Mouse (Mus musculus) mesoderm, embryonic 11.5 days (tissue): ENCODE measurements around the gene Wasf2.
A peak's percentile ranks its signal among the peaks of the same experiment; 100 is the strongest.
"Not testable (repeated sequence)": the region's sequence is repeated elsewhere in the genome, so short reads cannot be mapped to it uniquely, and the experiment has no call there.

Experiments
- DNase-seq: peaks from one replicate; pipeline ENCODE4 v3.0.0-alpha.2; 2012; ENCODE audit warnings: low read depth, low spot score

The Wasf2 gene

GRCm38 (mm10) chr4:133129931-133130889 is at the start of gene Wasf2:
Gene Wasf2, plus strand, starts transcription at chr4:133130505.
- DNase-seq = peak; percentile 95

- no peak for DNase-seq
These were observed 49.4 kb upstream of the Wasf2 start for GRCm38 (mm10) chr4:133080862-133081261.

- no peak for DNase-seq
These were observed 48.0 kb upstream of the Wasf2 start for GRCm38 (mm10) chr4:133082216-133082773.

GRCm38 (mm10) chr4:133083991-133084861 is 46.1 kb upstream of the Wasf2 start:
- no peak for DNase-seq

GRCm38 (mm10) chr4:133085011-133085782 is 45.1 kb upstream of the Wasf2 start:
- DNase-seq = peak; percentile 64

- DNase-seq = peak; percentile 51
These were observed 44.4 kb upstream of the Wasf2 start for GRCm38 (mm10) chr4:133085783-133086342.

GRCm38 (mm10) chr4:133087177-133087714 is 43.1 kb upstream of the Wasf2 start:
- no peak for DNase-seq

GRCm38 (mm10) chr4:133087835-133088234 is 42.5 kb upstream of the Wasf2 start:
- no peak for DNase-seq

GRCm38 (mm10) chr4:133089319-133089718 is 41.0 kb upstream of the Wasf2 start:
- DNase-seq = no peak

GRCm38 (mm10) chr4:133089802-133090201 is 40.5 kb upstream of the Wasf2 start:
- no peak for DNase-seq

GRCm38 (mm10) chr4:133090276-133090719 is 40.0 kb upstream of the Wasf2 start:
- no peak for DNase-seq

GRCm38 (mm10) chr4:133090720-133091458 is 39.4 kb upstream of the Wasf2 start:
- no peak for DNase-seq

- DNase-seq = no peak
These were observed 38.9 kb upstream of the Wasf2 start for GRCm38 (mm10) chr4:133091459-133091785.

GRCm38 (mm10) chr4:133092453-133092901 is 37.8 kb upstream of the Wasf2 start:
- no peak for DNase-seq

- no peak for DNase-seq
These were observed 37.2 kb upstream of the Wasf2 start for GRCm38 (mm10) chr4:133093056-133093455.

GRCm38 (mm10) chr4:133093481-133094033 is 36.7 kb upstream of the Wasf2 start:
- no peak for DNase-seq

- DNase-seq = no peak
These were observed 36.0 kb upstream of the Wasf2 start for GRCm38 (mm10) chr4:133094255-133094654.

- peak; percentile 68 for DNase-seq
These were observed 35.2 kb upstream of the Wasf2 start for GRCm38 (mm10) chr4:133094936-133095733.

GRCm38 (mm10) chr4:133095734-133096065 is 34.6 kb upstream of the Wasf2 start:
- DNase-seq = not testable (repeated sequence)
